23 mouse cellular contexts compared by ENCODE assay signal in genomic region chr17:12606634-12607033, GRCm38 (mm10). TPM values are rescaled to one million over a fixed set of nuclear protein-coding genes. Genes with fewer than 3 reads are reported as not detected.
DNase-seq lines count a peak whose midpoint lies in the region; ATAC-seq and TF ChIP-seq lines count a peak whose summit lies in the region.
"Had no signal": no experiment of that assay in that cellular context is flagged by ENCODE, and none has a peak within 500 bp of the region (broad histone marks: within the 10 kb centered on the region; RNA-seq: fewer than 3 reads in every experiment).

No protein-coding gene starts in this region.

- H3K4me1 ChIP-seq in heart, postnatal 0 days (ENCODE audit: control insufficient read depth, insufficient read depth) = no peaks in the 10 kb centered on the region
- H3K4me1 ChIP-seq in lung, postnatal 0 days (ENCODE audit: insufficient read depth, low read depth, low read length) = no peaks in the 10 kb centered on the region
- H3K4me1 ChIP-seq: forebrain, embryonic 10.5 days; hindbrain, embryonic 12.5 days; limb, embryonic 10.5 days; neural tube, embryonic 13.5 days had no signal

- no peak for DNase-seq in heart, postnatal 0 days (ENCODE audit: low spot score)
- no peak for DNase-seq in heart, adult 18-20 months
- DNase-seq in lung, postnatal 0 days (ENCODE audit: low spot score) = peak; percentile 68
- no peak for DNase-seq in lung, adult 18-20 months
- peak; percentile 12 for DNase-seq in induced T-regulatory cell, adult 2 months (ENCODE audit: low read depth)
- no peak for DNase-seq in frontal cortex, postnatal 36 days (ENCODE audit: low spot score in 2 of 2)
- DNase-seq in urinary bladder, postnatal 25 days (ENCODE audit: low spot score) = no peak
- DNase-seq: cerebellum, adult 11-12 months; cerebellum, postnatal 14 days; gastrocnemius, postnatal 10 days; thymus, postnatal 14 days had no signal

- H3K4me3 ChIP-seq in heart, postnatal 0 days (ENCODE audit: low read depth, low read length) = no peak overlapping the region
- H3K4me3 ChIP-seq in lung, postnatal 0 days (ENCODE audit: low read depth, low read length) = no peak overlapping the region
- H3K4me3 ChIP-seq: forebrain, embryonic 10.5 days; hindbrain, embryonic 12.5 days; limb, embryonic 10.5 days; neural tube, embryonic 13.5 days had no signal

- no peaks in the 10 kb centered on the region for H3K9me3 ChIP-seq in heart, postnatal 0 days (replicated peaks; ENCODE audit: control insufficient read depth, low read length)
- H3K9me3 ChIP-seq in lung, postnatal 0 days (ENCODE audit: low read length) = no peaks in the 10 kb centered on the region
- H3K9me3 ChIP-seq: forebrain, embryonic 10.5 days; hindbrain, embryonic 12.5 days; limb, embryonic 10.5 days; neural tube, embryonic 13.5 days had no signal

- H3K4me2 ChIP-seq in heart, postnatal 0 days (ENCODE audit: low read depth, low read length) = no peak overlapping the region
- H3K4me2 ChIP-seq in lung, postnatal 0 days (replicated peaks; ENCODE audit: low read depth, low read length) = no peak overlapping the region
- H3K4me2 ChIP-seq: hindbrain, embryonic 12.5 days; midbrain, embryonic 11.5 days; neural tube, embryonic 13.5 days had no signal

- WGBS in heart, postnatal 0 days = 16% methylated on average over 1 of the region's 1 CpGs
- WGBS in lung, postnatal 0 days = 11% methylated on average over 1 of the region's 1 CpGs

- H3K27me3 ChIP-seq in heart, postnatal 0 days (ENCODE audit: control insufficient read depth, insufficient read depth, low read length) = no peaks in the 10 kb centered on the region
- H3K27me3 ChIP-seq in lung, postnatal 0 days (replicated peaks; ENCODE audit: insufficient read depth, low read length) = no peaks in the 10 kb centered on the region
- H3K27me3 ChIP-seq: hindbrain, embryonic 12.5 days; neural tube, embryonic 13.5 days had no signal

- TF ChIP-seq EP300 in heart, postnatal 0 days (IDR thresholded peaks at IDR 0.05; ENCODE audit: low read depth) = no peak
- no peak for TF ChIP-seq EP300 in lung, postnatal 0 days (IDR thresholded peaks at IDR 0.05)

- no peak; the same call in 1 of the 2 replicates for TF ChIP-seq CTCF in heart, postnatal 0 days (IDR thresholded peaks at IDR 0.05; ENCODE audit: low read depth)
- peak; percentile 50 for TF ChIP-seq CTCF in lung, postnatal 0 days (IDR thresholded peaks at IDR 0.05)

- no peak overlapping the region for H3K9ac ChIP-seq in heart, postnatal 0 days (replicated peaks; ENCODE audit: low read depth, low read length)
- no peak overlapping the region for H3K9ac ChIP-seq in lung, postnatal 0 days (replicated peaks; ENCODE audit: low read depth)
- H3K9ac ChIP-seq: hindbrain, embryonic 12.5 days; neural tube, embryonic 13.5 days had no signal

- no peak overlapping the region for H3K27ac ChIP-seq in heart, postnatal 0 days (ENCODE audit: low read depth)
- H3K27ac ChIP-seq in lung, postnatal 0 days (ENCODE audit: low read length) = peak overlapping the region; percentile 35; the same call in 1 of the 2 replicates
- H3K27ac ChIP-seq: forebrain, embryonic 10.5 days; hindbrain, embryonic 12.5 days; limb, embryonic 10.5 days; macrophage; neural tube, embryonic 13.5 days had no signal

- H3K36me3 ChIP-seq in heart, postnatal 0 days (replicated peaks; ENCODE audit: control insufficient read depth, insufficient read depth, low read length) = no peaks in the 10 kb centered on the region
- H3K36me3 ChIP-seq in lung, postnatal 0 days (ENCODE audit: insufficient read depth, low read length) = no peaks in the 10 kb centered on the region
- H3K36me3 ChIP-seq: forebrain, embryonic 10.5 days; hindbrain, embryonic 12.5 days; limb, embryonic 10.5 days; neural tube, embryonic 13.5 days had no signal

- 0 out of 2 replicates have a peak, but pooled peaks have one; percentile 27 for ATAC-seq in heart, postnatal 0 days (ENCODE audit: insufficient read depth, low read depth)
- peak; percentile 83 for ATAC-seq in lung, postnatal 0 days

RNA-seq across cellular contexts. Expression of gene Slc22a2, which starts 22.7 kb away (rescaled TPM):
- total RNA-seq in heart, postnatal 0 days (2014; rRNA removed; ENCODE audit: low replicate concordance) = not detected in 2 replicates
- polyA plus RNA-seq in heart, postnatal 0 days (2015; fragmentation: Nextera tagmentation; extraction: Ambion mirVana) = not detected in 2 replicates
- total RNA-seq in heart, adult 18-20 months (2021) = not detected
- 0.10 TPM in 1 of 2 replicates, not detected in the other for polyA plus RNA-seq in lung, postnatal 0 days (2015; fragmentation: Nextera tagmentation; extraction: Ambion mirVana)
- total RNA-seq: gastrocnemius, postnatal 10 days; liver, adult 2 months had no signal
- polyA plus RNA-seq: C2C12; forebrain, embryonic 10.5 days; heart, embryonic 16.5 days; large intestine, adult 2 months; limb, embryonic 10.5 days; liver, adult 2 months; macrophage; midbrain, embryonic 11.5 days; small intestine, adult 2 months; testis, adult 2 months had no signal

Comparison
In these comparisons a context has a peak if more than half of its experiments do, and no peak if none do; other contexts are left out.
1. DNase-seq: peak in lung, postnatal 0 days (single experiment) and induced T-regulatory cell, adult 2 months (single experiment); none in heart, postnatal 0 days (single experiment), heart, adult 18-20 months (0 of 2), lung, adult 18-20 months (0 of 2), frontal cortex, postnatal 36 days (0 of 2) and urinary bladder, postnatal 25 days (single experiment).